Mouse (Mus musculus) layer of hippocampus, adult 8-10 months (tissue): Measurements from ENCODE around the gene Ccser2. TPM values are rescaled to one million over a fixed set of nuclear protein-coding genes. Genes with fewer than 3 reads are reported as not detected.
A peak's percentile ranks its signal among the peaks of the same experiment; 100 is the strongest.

ENCODE experiments used
- DNase-seq, 2 experiments: peaks; one replicate each; pipeline ENCODE4 v3.0.0; 2022; ENCODE audit warnings: low spot score in 2 of 2
- total RNA-seq, 4 experiments: library from RNA; stranded (reverse); gene quantifications; 2 replicates each; pipeline ENCODE4 v1.2.4; 2022

Gene Ccser2
- total RNA-seq, 4 experiments from 2014 or later, result 76.2 to 95.9 (median 85.0) TPM

DNA sequence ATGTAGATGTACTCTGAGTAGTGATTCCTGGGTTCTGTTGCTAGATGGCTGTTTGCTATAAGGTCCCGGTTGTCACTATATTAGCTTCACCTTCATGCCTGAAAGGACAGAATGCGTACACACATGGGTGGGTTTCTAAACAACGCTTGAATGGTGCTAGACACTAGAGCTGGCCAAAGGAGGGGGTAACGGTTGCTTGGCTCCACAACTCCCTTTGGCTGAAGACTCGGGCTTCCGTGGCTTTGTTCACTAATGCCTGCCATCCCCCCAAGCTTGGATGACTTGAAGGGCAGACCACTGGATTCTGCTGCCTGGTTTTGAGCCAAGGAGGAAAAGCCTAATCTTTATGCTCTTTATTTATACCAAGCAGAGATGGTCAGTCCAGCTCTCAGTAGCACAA is 98.3 kb downstream of the Ccser2 start:
- DNase-seq, result no peak

DNA sequence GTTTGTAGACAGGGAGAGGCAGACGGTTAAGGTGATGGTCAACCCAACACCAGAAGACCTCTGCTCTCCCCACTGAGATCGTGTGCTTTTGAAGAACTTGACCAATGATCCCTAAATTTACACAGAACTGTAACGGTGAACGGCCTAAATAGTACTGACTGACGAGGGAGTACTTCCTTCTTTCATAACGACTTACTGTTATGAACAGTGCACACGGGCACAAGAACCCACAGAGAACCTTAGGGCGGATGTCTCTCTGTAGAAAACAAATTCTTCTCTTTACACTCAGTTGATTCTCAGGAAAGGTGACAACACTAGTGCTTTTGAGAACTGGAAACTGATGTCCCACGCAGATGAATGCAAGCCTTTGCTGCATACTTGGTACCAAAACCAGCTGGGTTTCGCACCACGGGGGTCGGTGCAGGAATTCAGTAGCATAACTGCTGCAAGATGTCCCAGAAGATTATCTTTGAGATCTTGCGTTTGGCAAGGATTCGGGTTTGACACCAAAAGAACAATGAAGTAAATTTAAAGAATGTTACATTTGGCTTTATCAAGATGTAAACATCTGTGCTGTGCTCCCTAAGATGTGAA is 99.7 kb downstream of the Ccser2 start:
- no peak for DNase-seq

DNA sequence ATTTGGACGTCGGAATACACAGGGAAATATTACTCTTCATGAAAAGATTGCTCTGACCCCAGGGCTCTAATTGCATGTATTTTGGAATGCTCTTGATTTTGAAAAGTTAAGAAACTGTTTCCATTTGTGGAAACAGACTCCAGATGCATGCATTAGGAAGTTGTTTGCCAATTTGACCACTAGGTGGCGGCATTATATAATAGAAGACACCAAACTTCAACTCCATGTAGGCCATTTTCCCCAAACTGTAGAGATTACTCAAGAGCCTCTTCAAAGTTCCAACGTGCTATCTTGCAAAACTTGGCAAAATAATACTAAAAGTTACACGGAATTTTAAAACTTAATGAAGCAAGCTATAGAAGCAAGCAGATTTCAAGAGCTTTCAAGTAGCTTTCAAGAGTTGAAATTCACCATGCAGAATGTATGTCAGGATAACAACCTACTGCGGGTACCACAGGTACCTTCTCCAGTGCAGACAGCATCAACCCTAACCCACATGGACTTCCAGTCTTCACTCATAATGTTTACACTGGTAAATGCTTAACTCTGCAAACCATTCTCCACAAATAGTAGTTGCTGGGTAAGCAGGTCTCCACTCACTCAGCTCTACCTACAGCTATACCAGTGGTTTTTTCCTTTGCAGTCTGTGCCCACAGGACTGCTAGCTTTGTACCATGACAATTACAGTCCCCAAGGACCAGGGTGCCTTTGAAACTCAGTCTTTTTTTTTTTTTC is 101.4 kb downstream of the Ccser2 start:
- peak; percentile 46 to 71 for DNase-seq

DNA sequence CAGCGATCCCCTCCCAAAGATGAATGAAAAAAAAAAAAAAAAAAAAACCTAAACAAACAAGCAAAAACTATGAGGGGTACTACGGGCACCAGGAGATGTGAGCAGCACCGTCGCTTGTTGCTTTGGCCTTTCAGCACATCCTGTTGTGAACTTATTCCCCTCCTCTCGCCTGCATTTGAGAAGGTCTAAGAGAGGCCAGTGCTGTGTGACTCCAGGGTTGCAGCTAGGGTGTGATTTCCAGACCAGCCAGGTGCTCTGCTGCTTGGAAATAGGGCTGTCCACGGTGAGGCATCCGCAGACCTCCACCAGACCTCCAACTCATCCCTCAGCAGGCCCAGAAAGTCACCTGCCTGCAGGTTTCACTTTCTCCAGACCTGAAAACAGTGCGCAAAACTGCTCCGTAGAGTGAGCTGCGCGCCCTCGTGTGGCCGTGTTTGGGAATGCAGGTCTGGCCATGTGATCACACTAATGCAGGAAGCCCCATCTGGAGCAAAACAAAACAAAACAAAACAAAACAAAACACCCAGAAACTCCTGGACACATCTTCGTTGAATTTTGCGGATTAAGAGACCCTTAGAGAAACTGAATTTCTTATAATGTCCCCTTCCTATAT is 104.6 kb downstream of the Ccser2 start:
- peak; percentile 58 to 88 for DNase-seq

DNA sequence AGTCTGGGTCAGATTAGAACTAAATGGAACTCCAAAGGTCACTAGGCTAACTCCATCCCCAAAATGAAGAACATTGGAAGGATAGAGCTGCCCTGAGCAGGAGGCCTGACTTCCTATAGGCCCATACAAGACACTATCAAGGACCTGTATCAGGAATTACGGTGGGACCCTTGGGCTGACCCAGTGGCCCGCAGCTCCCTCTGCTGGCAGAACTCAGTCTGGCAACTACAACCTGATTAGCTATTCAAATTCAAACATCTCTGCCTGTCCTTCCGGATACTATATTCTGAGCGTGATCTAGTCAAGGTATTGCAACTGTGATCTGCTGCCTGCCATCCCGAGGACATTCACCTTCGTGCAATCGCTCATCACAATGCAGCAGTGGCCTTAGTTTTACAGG is 106.2 kb downstream of the Ccser2 start:
- peak in 1 of 2 experiments; percentile 46 for DNase-seq

DNA sequence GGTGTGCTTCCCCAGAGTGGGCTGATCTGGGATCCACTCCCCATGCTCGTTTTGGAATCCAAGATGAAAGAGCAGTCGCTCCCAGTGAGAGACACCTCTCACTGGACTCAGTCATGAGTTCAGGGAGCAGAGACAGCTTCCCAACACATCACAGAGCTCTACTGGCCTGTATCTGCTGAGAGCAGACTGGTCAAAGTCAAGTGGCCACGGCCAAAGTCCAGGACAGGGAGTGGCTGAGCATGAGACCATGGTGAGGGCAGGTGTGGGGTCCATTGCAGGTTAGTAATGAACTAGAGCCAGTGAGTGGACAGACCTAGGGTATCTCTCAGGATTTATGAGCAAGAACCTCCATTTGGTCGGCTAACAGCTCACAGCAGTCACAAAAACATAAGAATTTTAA is 109.6 kb downstream of the Ccser2 start:
- DNase-seq, result no peak

DNA sequence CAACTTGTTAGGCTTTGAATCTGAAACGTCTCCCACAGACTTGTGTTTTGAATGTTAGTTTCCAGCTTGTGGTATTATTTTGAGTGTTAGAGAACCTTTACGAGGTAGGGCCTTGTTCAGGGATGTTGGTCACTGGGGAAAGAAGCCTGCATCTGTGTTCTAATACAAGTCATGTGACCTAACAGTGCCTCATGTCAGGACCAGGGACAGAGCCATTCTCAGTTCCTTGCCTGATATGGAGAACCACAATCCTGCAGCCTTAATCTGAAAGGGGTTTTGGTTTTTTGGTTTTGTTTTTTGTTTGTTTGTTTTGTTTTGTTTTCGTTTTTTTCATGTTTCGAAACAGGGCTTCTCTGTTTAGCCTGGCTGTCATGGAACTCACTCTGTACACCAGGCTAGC is 115.6 kb downstream of the Ccser2 start:
- DNase-seq, result no peak

DNA sequence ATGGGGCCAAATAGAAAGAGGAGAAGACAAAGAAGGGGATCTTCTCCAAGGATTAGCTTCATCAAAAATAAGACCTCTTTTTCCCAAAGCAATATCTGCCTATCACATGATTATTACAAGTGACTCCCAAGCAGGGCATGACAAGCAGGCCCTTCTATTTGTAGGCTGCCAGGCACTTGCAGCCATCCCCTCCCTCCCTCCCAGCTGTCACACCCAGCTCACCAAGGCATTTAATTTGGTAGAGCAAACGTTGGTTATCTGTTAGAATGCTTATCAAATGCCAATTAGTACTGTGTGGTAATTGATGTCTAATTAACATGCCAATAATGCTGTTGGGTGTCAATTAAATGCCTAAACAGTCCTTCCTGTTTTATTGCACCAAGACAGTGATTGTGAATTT is 119.7 kb downstream of the Ccser2 start:
- no peak for DNase-seq

Other genes starting within 250 kb of the Ccser2 start
- gene Rgr, start 80.2 kb upstream of the Ccser2 start, total RNA-seq, result not detected
- under 1 TPM in 1 of 4 experiments, not detected in 3; 0.10 TPM for gene Lrit1, start 86.1 kb upstream of the Ccser2 start, total RNA-seq
- not detected for gene Lrit2, start 99.2 kb upstream of the Ccser2 start, total RNA-seq
- gene Cdhr1, start 129.6 kb upstream of the Ccser2 start, total RNA-seq, result 1 to 10 TPM; 6.3 to 7.1 (median 6.9) TPM
- gene 2610528A11Rik, start 145.2 kb upstream of the Ccser2 start, total RNA-seq, result 1 to 10 TPM in 1 of 4 experiments, under 1 TPM in 3; 0.64 to 2.0 (median 0.86) TPM
- gene Ghitm, start 166.5 kb upstream of the Ccser2 start, total RNA-seq, result 100 to 1,000 TPM; 355 to 445 (median 417) TPM